Mouse (Mus musculus) left cerebral cortex, adult 2 months (tissue): ENCODE measurements at regions not wholly inside any gene's neighbourhood (a gene's known extent, or its start where the extent isn't known, plus 50 kb on each side); places are given as distances from the start of the nearest gene placed in this dataset.

ENCODE experiments used
- DNase-seq, 2 experiments: peaks; one replicate each; pipeline ENCODE4 v3.0.0; 2021 to 2022; ENCODE audit warnings: low spot score in 2 of 2, mixed read lengths in 1 of 2; ENCODE audit errors: extremely low spot score in 1 of 2
- H3K27ac ChIP-seq: fragments of 200-600 bp; 2 replicates; pipeline ENCODE4 v1.8.1; 2022
- H3K4me3 ChIP-seq: fragments of 200-600 bp; 2 replicates; pipeline ENCODE4 v1.8.1; 2022
- CTCF ChIP-seq: fragments of 200-600 bp; IDR thresholded peaks from 2 replicates; pipeline ENCODE4 v1.8.1; 2022; ENCODE audit warnings: antibody characterized with exemption, mild to moderate bottlenecking, moderate library complexity
- intact Hi-C: fragments of 180-260 bp; cut with DNase I; formaldehyde crosslinking; loops from one replicate; pipeline ENCODE4 v1.15.1; 2025

DNA sequence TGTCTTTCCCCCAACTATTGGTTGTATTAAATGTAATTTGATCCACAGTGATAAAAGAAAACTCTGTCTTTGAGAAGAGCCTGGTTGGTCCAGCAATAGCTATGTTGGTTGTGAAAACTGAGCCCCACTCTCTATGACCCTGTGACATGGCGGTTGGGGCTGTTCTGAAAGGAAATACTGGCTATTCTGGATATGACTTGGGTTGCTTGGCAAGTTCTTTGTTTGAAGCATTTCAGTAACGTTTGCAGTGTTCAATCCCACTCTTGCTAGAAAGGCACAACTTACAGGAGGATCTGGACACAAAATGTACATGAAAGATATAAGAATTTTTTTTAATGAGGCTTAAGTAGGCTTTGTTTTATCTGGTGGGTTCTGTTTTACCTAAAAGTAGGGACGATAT lies 54.1 kb upstream of the Spdl1 start:
- no peak overlapping the region for H3K4me3 ChIP-seq
- no peak for DNase-seq
- intact Hi-C loops, result loop anchor here (10.0 kb wide), 1 partner anchor 517 kb away; no protein-coding TSS in a partner anchor
- no peak for TF ChIP-seq CTCF
- no peak overlapping the region for H3K27ac ChIP-seq
